Mouse (Mus musculus): Measurements from ENCODE around the gene Mrpl14. TPM values are rescaled to one million over a fixed set of nuclear protein-coding genes. Genes with fewer than 3 reads are reported as not detected.

Gene Mrpl14
- 21.1 to 26.4 TPM (median 24.9 TPM) in 4 replicates for total RNA-seq (2023)

GRCm38 (mm10) chr17:45686093-45686619 lies at the start of gene Mrpl14:
TSS of gene Mrpl14 (plus strand) at chr17:45686322.

GRCm38 (mm10) chr17:45659225-45659624 lies 26.9 kb upstream of the Mrpl14 start, which contains the start of gene Capn11:
TSS of gene Capn11 (minus strand) at chr17:45659325.

GRCm38 (mm10) chr17:45686716-45687115 lies 594 bp downstream of the Mrpl14 start, which contains the start of gene Tmem63b:
TSS of gene Tmem63b (minus strand) at chr17:45686905.

GRCm38 (mm10) chr17:45733735-45734301 lies 47.7 kb downstream of the Mrpl14 start, which contains the start of gene 1600014C23Rik:
TSS of gene 1600014C23Rik (minus strand) at chr17:45733844.

Other genes with a start within 250 kb of the Mrpl14 start
- not detected in 4 replicates for gene Spats1, start 210.9 kb upstream of the Mrpl14 start, total RNA-seq (2023)
- 16.4 to 24.4 TPM (median 20.2 TPM) in 4 replicates for gene Aars2, start 179.5 kb upstream of the Mrpl14 start, total RNA-seq (2023)
- not detected in 4 replicates for gene Tcte1, start 162.9 kb upstream of the Mrpl14 start, total RNA-seq (2023)
- gene Tmem151b, start 136.6 kb upstream of the Mrpl14 start, total RNA-seq (2023): 0.48 to 0.82 TPM (median 0.65 TPM) in 4 replicates
- gene Nfkbie, start 130.6 kb upstream of the Mrpl14 start, total RNA-seq (2023): 164 to 171 TPM (median 167 TPM) in 4 replicates
- gene Slc35b2, start 122.4 kb upstream of the Mrpl14 start, total RNA-seq (2023): 57.9 to 79.1 TPM (median 60.5 TPM) in 4 replicates
- 1,053 to 1,253 TPM (median 1,109 TPM) in 4 replicates for gene Hsp90ab1, start 113.1 kb upstream of the Mrpl14 start, total RNA-seq (2023)
- gene Slc29a1, start 86.7 kb upstream of the Mrpl14 start, total RNA-seq (2023): 17.7 to 23.0 TPM (median 19.6 TPM) in 4 replicates
- gene Mymx, start 84.2 kb upstream of the Mrpl14 start, total RNA-seq (2023): not detected in 4 replicates
- gene Capn11, start 27.0 kb upstream of the Mrpl14 start, total RNA-seq (2023): 0.89 TPM in 1 of 4 replicates, not detected in the others
- 24.9 to 36.0 TPM (median 29.8 TPM) in 4 replicates for gene Tmem63b, start 583 bp downstream of the Mrpl14 start, total RNA-seq (2023)
- gene 1600014C23Rik, start 47.5 kb downstream of the Mrpl14 start, total RNA-seq (2023): not detected in 4 replicates

Data from B cell, adult 62 days (primary cell).